Mouse (Mus musculus) MEL-GATA-1-ER (cell line): ENCODE results near the gene Kcna5.

Experiments used
- DNase-seq: peaks from one replicate; pipeline ENCODE4 v3.0.0-alpha.2; 2012; ENCODE audit warnings: low read depth; ENCODE audit errors: extremely low read depth

The Kcna5 gene

DNA sequence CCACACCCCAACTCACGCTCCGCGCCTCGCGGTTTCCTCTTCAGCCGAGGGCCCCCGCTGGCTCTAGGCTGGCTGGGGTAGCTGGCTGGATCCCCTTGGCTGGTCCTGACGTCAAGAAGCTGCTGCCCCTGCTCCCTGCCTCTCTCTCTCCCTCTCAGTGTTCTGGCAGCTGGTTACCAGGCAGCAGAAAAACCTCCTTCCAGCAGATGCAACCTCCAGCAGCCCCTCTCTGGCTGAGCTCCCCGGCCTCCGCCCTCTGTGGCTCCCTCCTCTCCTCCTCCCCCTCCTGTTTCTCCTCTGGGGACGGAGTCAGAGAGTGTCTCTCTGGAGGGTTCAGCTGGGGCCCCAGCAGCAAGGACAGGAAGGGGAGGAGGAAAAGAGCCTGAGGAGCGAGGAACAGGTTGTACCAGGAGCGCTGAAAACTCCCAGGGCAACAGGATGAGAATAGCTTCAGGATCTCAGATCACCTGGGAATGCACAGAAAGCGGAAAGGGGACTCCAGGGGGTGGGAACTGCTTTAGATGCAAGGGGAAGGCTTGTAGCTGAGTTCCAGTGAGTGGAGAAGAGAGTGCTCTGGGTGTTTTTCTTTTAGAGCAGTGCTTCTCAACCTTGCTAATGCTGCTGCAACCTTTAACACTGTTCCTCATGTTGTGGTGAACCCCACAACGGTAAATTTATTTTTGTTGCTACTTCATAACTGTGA is at the start of gene Kcna5:
Kcna5 (minus strand) TSS at position 205 of the 703 bp plus-strand sequence.
- DNase-seq: no peak

DNA sequence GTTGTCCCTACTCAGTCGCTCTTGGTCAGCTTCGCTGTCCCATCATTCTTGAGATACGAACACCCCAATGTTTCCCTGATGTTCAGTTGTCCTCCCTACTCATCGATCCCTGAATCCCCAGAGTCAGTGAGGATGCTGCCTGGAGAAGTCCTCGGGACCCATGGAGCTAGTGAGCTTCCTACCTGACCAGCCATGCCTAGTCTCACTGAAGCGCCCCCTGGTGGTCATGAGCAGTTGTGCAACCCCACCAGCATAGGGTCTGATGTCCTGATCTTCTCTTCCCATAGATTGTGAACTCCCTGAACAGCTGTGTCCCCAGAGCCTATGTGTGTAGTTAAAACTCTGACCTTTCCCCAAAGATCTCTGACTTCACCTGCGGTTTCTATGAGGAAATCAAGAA is 47.9 kb upstream of the Kcna5 start:
- no peak for DNase-seq

DNA sequence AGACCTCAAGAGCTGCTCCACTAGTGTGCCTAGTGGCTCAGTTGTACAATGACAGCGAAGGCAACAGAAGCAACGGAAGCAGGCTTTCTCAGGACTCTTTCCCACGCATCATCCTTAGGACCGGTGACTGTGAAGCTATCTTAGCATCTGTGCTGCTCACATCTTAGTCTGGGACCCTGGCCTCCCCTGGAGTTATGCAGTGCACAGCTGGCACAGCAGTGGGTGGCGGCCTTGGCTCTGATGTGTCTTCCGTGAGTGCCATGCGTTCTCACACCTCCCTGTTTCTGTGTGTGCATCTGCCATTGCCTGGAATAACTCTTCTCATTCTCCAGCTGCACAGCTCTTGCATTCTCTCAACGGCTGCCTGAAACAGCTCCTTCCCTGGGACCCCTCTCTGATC is 46.4 kb upstream of the Kcna5 start:
- DNase-seq: no peak

DNA sequence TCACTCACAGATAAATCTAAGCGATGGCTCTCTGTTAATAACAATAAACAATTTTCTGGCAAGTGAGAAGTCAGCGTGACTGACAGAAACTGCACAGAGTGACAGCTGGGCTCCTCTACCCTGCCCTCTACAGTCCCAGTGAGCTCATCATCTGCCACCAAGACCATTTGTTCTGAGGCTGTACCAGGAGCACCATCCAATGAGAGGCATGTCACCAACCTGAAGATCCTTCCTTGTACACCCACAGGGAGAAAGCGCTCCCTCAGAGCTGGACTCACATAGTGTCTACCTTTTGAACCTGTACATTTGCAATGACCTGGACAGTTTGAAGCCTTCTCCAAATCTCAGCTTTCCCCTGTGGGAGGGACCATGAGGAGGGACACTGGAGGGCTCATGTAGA is 45.4 kb upstream of the Kcna5 start:
- DNase-seq: no peak

DNA sequence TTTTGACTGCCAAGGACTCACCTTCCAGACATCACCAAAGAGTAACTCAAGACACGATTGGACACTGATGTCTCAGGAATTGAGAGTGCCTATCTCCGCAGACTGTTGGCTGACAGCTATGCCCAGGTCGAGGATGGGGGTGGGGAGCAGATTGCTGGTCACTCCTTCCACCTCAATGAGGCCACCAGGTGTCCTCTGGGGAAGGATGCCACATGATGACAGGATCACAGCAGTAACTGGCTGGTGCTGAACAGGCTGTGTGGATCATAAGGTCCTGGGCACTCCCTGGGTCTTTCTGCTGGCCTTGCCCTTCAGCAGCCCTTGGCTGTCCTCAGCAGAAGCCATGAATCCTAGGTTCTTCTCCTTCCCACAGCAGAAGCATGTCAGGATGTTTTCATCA is 42.2 kb upstream of the Kcna5 start:
- no peak for DNase-seq

DNA sequence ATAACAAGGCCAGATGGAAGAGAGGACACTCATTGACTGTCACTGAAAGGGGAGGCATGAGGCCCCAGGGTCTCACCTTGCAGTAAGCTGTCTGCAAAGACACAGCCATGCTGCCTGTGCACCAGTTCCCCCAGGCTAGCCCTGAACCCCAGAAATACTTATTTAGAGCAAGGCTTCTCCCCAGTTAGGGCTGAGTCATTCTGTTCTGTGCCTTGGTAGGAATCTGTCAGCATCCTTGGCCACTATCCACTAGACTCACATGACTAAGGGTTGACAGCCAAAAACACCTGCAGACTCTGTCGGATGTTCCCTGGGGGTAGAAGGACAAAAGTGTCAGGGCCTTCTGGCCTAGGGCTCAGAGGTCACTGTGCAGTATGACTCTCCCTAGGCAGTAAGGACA is 41.4 kb upstream of the Kcna5 start:
- DNase-seq: no peak

DNA sequence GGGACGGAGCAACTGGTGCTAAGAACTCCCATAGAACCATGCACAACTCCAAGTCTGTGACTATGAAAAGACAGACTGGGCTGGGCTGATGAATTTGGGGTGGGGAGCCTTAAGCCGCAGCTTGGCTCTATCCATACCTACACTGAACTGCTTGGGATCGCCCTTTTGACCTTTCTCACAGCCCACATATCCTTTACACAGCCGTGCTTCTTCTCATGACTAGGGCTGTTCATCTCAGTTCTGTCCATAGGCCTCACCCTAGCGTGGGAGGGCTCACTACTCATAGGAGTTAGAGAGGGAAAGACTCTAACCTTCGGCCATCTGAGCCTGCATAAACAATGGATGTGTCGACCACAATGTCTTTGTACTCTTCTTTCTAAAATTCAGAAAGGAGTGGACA is 39.6 kb upstream of the Kcna5 start:
- DNase-seq: no peak

DNA sequence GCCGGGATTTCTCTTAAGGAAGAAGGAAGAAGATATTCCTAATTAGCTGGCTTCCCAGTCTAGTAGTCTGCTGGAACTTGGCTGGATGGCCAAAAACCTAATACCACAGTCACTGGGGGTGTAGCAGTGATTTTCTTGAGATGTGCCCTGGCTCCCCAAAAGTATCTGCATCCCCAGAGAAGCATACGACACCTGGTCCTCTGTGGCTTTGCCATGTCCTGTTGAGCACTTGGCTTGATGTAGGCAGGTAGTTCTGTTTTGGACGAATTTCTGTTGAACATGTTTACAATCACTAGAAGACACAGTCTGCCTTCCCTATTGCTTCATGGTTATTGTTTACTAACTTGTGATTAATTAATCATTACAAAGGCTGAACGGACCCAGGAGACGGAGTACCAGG is 37.8 kb upstream of the Kcna5 start:
- DNase-seq: no peak

DNA sequence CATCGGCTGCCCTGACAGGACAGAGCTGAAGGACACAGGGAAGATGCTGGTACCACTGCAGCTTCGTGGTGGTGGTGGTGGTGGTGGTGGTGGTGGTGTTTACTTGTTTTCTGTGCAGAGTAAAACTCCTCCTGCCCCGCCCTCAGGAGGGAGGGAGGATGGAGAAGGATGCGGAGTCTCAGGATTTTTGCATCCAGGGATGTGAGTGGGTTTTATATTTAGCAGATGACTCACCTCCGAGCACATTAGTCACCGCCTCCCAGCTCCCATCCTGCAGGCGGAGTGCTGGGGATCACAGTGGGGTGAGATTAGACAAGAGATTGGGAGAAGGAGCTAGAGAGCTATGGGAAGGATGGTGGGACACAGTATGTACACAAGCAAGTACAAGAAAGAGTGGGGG is 34.6 kb upstream of the Kcna5 start:
- no peak for DNase-seq

DNA sequence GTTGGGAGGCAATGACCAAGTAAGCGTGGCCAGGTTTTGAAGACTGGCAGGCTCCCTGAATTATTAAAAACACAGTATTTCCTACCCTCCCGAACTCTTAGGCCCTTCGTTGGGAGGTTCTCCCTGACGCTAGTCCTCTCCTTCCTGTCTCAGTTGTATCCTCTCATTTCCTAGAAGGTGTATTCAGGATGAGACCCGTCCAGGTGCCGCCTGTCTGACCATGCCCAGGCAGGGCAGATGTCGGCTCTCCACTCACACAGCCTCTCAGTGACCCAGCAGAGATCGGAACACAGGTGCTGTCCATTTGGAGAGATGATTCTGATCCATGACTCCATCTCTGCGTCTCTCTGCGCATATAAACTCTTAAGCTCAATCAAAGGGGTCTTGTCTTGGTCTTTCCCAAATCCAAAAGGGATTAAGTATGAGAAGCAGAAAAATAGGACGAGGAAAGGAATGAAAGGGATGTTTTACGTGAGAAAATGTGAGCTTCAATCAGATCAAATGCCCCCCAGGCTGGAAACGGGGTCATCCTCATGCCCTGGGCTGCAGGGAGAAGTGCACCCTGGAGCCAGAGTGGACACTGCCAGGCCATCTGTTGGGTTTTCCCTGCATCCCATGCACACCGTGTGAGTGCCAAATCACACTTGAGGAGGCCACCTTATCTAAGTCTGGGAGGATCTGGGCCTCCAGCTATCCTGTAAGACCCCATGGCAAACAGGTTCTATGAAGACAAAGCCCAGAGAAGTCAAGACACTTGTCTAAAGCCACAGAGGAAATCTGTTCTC is 33.0 kb upstream of the Kcna5 start:
- DNase-seq: no peak

DNA sequence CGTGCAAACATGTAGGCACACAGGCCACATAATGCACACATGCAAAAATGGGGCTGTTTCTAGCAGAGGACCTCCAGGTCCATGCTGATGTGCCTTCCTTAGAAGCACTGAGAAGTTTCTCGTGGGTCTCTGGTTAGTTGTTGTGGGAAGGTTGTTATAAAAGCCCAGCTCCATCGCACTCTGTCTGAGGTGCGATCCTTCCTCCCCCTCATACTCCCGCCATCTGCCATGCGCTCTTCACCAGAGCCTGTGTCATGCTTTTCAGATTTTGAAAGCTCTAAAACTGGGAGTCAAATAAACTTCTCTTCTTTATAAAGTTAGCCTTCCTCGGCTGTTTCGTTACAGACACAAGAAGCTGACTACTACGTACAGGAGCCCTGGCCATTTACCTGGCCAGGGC is 32.1 kb upstream of the Kcna5 start:
- DNase-seq: no peak

DNA sequence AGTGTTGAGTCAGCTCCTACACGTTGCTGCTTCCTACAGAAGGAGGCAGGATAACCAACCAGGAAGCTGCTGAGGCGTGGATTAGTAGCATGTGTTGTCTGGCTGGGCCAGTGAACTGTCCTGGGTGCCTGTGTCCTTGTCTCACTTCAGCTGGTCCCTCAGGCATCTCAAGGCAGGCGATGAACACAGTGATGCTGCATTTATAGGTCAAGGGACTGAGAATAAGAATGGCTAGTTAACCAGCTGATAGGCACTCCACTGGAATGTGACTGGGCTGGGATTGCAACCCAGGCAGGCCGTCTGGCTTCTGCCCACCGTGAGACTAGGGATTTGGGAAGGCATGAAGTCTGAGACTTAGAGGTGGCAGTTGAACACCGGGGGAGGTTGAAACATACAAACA is 29.2 kb upstream of the Kcna5 start:
- DNase-seq: no peak

DNA sequence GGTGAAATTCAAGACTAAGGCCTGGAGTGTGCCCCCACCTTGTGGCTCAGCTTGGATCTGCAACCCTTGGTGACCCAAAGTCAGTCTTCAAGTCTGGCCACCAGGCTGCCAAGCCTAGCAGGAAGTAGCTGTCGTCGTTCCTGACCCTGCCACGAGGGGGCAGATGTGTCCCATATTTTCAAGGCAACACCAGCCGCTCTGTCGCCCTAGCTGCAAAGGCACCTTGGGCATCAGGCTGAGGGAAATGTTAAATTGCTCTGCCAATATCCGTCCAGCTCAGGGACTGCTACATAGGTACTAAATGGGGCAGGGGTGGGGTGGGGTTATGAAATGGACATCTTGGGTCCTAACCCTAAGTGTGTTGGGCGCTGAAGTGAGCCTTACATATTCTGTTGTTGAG is 28.7 kb upstream of the Kcna5 start:
- no peak for DNase-seq

DNA sequence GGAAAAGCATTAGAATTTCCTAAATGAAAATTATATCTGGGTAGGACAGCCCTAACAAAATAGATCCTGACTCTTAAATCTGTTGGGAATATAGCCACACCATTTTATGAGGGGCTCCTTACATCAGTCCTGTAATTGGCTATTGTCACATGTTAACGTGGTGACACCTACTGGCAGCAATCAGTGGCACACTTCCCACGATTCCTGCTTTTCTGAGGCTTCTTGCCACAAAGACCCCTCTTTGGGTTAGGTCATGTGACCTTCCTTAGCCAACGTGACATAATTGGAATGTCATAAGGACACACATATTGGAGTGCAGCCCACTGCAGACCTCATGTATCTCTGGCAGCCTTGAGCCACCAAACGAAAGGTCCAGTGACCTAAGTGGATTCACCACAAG is 26.5 kb upstream of the Kcna5 start:
- DNase-seq: no peak

DNA sequence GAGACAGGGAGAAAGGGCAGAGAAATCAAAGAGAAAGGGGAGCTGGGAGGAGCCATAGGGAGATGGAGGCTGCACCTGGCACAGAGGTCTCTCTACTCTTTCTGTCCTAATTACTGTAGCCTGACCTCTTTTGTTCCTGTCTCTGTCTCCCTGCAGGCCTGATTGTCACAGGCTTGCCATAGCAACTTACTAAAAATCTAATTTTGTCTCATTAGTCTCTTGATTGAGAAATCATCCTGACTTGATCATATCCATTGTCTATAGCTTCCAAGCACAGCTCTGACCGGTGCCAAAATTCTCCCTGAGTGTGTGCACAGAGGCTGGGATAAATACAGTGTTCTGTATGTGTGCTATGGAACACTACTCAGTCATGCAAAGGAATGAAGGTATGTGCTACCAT is 25.5 kb upstream of the Kcna5 start:
- DNase-seq: no peak

DNA sequence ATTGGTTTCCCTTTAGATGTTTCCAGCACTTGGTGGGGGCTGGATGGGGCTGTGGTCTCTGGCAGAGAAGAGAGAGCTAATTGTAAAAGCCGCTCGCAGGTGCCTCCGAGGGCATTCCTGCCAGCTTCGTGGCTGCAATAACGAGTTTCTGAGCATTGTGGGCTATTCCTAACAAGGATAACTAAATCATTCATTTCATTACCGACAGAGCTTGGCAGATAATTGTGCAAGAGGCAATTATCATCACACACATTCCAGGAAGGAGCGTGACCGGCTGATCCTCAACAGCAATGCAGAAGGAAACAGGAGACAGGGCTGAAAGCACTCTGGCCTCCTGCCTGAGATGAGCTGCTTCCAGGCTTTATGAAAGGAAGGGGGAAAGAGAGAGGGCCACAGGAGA is 24.8 kb upstream of the Kcna5 start:
- no peak for DNase-seq

DNA sequence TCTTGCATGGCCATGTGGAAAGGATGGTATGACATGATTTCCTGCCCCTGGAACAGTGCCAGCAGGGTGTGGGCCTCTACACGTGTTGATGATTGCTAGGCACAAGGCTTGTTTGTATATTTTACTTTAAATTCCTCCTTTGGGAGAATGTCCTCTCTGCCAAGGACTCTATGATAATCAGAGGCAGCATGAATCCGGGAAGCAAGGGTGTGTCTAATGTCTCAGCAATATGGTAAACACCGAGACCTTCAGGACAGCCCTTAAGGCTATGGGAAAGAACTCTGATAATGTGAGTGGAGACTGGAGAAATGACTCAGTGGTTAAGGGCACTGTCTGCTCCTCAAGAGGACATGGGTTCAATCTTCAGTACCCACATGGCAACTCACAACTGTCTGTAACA is 23.1 kb upstream of the Kcna5 start:
- no peak for DNase-seq

DNA sequence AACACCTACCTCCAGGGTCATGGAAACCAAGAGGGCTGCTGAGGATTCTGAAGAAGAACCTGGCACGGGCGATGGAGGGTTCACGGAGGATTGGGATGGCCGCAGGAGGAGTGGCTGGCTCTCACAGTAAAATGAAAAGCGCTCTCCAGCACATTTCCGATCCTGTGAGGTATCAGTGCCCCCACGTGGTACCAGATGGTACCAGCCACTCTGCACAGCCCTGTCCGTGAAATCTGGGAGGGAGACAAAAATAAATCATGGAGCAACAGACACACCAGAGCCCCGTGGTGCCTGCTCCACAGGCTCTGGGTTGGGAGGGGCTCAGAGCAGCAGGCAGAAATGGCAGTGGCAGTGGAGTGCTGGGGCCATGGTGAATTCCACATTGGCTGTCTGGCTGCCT is 18.6 kb upstream of the Kcna5 start:
- DNase-seq: no peak

DNA sequence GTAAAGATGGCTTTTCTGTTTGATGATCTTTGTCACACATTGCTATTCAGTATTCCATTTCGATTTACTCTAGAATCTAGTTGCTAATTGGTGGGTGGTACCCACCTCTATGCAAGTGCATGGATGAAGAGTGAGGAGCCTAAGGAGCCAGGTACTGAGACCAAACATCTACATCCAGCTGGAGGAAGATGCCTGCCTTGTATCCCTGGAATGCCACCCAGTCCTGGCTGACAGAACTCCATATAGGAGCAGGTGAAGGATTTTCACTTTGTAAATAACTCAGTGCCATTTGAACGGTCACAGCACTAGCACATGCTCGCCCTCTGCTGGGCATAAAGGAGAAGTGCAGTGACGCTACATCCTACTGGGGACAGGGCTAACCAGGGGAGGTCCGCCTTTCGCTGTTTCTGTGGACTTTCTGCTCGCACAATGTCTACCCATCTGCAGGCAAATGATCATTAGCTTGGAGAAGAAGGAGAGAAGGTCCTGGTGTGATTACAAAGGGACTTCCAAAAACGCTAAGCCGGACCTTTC is 16.7 kb upstream of the Kcna5 start:
- DNase-seq: no peak

DNA sequence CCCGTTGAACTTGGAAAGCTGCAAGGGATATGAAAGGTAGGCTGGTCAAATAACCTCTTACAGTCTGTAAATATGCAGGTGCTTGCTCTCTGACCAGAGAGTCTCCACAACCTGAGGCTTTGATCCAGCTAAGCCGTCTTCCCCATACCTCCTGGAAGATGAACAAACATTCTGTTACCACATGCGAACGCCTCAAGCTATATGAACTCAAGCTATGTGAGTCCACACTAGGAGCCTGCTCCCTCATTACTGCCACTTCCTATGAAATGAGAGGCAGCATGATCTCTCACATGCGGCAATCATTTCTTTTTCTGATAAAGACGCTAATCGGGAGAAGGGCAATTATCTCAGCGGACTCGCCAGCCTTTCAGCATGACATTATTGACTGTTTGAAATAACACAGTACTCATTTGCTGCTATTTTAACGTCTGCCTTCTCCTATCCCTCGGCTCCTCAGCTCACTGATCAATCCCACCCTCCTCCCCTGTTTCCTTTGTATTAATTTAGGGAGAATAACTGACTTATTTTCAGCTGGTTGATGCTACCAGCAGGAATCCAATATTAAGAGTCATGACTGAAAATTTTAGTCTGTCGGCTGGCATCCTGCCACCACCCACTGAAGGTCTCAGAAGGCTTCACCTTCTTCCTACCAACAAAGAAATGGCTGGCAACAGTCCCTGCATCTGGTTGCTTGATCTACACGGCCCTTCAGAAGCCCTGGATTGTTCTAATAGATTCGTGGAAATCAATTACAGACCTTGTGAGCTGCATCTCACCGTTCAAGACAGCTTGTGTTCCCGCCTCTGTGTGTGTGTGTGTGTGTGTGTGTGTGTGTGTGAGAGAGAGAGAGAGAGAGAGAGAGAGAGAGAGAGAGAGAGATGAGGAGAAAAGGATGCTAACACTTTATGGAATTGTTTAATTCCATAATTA is 9.2 kb upstream of the Kcna5 start:
- DNase-seq: no peak

DNA sequence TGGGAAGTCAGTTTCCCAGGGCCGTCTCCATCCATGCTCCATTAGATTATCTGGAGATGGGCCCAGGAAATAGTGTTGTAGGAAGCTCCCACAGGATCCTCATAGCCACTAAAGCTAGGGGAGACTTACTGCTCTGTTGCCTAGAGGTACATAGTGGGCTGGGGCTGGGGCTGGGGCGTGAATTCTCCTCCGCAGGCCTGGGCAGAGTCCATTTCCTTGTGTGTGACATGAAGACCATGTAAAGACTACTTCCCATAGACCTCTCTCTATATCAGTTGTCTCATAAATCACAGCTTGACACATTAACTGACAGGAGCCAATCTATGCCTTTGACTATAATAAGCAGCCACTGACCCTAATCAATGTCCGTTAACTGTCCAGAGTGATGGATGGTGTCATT is 7.5 kb upstream of the Kcna5 start:
- no peak for DNase-seq

DNA sequence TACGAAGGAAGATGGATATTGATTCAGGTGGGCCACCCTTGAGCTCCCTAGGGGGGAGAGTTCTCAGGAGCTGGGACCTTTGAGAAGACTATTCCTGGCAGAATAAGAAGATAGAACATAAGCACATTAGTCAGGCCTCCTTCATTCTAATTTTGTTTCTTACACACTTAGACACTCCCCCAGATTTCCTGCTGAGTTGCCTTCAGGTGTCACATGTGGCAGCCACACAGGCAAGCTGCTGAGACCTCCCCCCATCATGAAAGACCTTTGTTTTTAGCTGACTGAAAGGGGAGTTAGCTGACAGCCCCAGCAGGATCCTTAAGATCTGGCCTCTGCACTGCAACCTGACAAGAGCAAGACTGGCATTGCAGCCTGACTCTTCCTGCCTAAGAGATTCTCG is 2.3 kb upstream of the Kcna5 start:
- no peak for DNase-seq
